Mouse (Mus musculus): ENCODE measurements around the gene Serpine1. TPM values are rescaled to one million over a fixed set of nuclear protein-coding genes. Genes with fewer than 3 reads are reported as not detected.

The Serpine1 gene
- total and polyA plus RNA-seq, 3 experiments: 1.9 to 92.3 (median 18.6) TPM

GRCm38 (mm10) chr5:137078041-137078440 is 6.0 kb upstream of the Serpine1 start:
- Histone ChIP-seq H3K27me3 (ENCODE audit: insufficient read depth, low read length) (no peaks in the 10 kb centered on the region), H3K4me3 (ENCODE audit: low read depth, low read length) (no peak overlapping the region), H3K36me3 (replicated peaks) (no peaks in the 10 kb centered on the region), H3K9me3 (replicated peaks) (no peaks in the 10 kb centered on the region), H3K4me1 (ENCODE audit: insufficient read depth, low read depth, low read length) (peaks cover 50% of the 10 kb centered on the region)
- ATAC-seq (ENCODE audit: extremely low read depth, insufficient number of reproducible peaks, low FRiP score, poor library complexity, severe bottlenecking) (no peak), DNase-seq (ENCODE audit: low spot score) (no peak)
- TF ChIP-seq GATA1 (IDR thresholded peaks at IDR 0.05; ENCODE audit: borderline replicate concordance, low read length) (no peak), TAL1 (conservative IDR thresholded peaks at IDR 0.05; ENCODE audit: low read depth, low read length) (no peak), GATA2 (IDR thresholded peaks at IDR 0.05; ENCODE audit: borderline replicate concordance, low read depth, low read length) (no peak), POLR2AphosphoS5 (IDR thresholded peaks at IDR 0.05; ENCODE audit: insufficient replicate concordance, low read depth, low read length) (no peak), CTCF (IDR thresholded peaks at IDR 0.05; ENCODE audit: low read depth, low read length) (no peak)

GRCm38 (mm10) chr5:137077187-137077586 is 5.1 kb upstream of the Serpine1 start:
- Histone ChIP-seq H3K4me1 (ENCODE audit: insufficient read depth, low read depth, low read length) (peaks cover 53% of the 10 kb centered on the region), H3K36me3 (replicated peaks) (no peaks in the 10 kb centered on the region), H3K4me3 (ENCODE audit: low read depth, low read length) (no peak overlapping the region), H3K27me3 (ENCODE audit: insufficient read depth, low read length) (no peaks in the 10 kb centered on the region), H3K9me3 (replicated peaks) (no peaks in the 10 kb centered on the region)
- TF ChIP-seq CTCF (IDR thresholded peaks at IDR 0.05; ENCODE audit: low read depth, low read length) (no peak), GATA1 (IDR thresholded peaks at IDR 0.05; ENCODE audit: borderline replicate concordance, low read length) (no peak), GATA2 (IDR thresholded peaks at IDR 0.05; ENCODE audit: borderline replicate concordance, low read depth, low read length) (no peak), TAL1 (conservative IDR thresholded peaks at IDR 0.05; ENCODE audit: low read depth, low read length) (no peak), POLR2AphosphoS5 (IDR thresholded peaks at IDR 0.05; ENCODE audit: insufficient replicate concordance, low read depth, low read length) (no peak)
- ATAC-seq (ENCODE audit: extremely low read depth, insufficient number of reproducible peaks, low FRiP score, poor library complexity, severe bottlenecking) (no peak), DNase-seq (ENCODE audit: low spot score) (no peak)

DNA sequence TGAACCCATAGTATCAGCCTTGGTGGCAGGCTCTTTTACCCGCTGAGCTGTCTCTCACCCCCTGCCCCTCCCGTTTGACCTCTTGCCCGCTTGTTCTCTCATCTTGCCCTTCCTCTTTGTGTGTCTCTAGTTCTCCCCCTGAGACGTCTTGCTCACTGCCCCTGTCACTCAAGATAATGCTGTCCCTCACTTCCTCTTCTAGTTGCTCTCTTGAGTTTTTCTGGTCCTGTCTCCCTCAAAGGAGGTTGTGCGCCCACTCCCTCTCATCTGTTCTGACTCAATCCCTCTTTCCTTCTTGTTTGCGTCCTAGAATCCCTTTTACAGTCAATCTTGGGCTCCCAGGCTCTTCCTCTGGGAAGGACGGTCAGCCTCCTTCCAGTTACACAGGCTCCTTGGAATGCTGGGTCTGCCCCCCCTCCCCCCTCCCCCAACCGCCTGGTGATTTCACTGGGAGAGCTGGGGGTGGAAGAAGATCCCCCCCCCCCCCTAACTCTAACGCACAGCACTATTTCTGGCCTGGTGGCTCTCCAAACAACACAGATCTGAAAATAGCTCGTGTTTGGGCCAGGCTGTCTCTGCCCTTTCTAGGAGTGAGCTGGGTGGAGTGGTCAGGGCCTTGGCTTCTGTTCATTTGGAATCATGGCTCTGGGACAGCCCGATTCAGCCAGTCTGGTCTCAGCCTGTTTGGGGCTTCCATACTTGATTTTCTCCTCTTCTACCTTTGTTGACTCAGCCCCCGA is 4.3 kb upstream of the Serpine1 start:
- TF ChIP-seq CTCF (IDR thresholded peaks at IDR 0.05; ENCODE audit: low read depth, low read length) (no peak), TAL1 (conservative IDR thresholded peaks at IDR 0.05; ENCODE audit: low read depth, low read length) (no peak), POLR2AphosphoS5 (IDR thresholded peaks at IDR 0.05; ENCODE audit: insufficient replicate concordance, low read depth, low read length) (no peak), GATA1 (IDR thresholded peaks at IDR 0.05; ENCODE audit: borderline replicate concordance, low read length) (no peak), GATA2 (IDR thresholded peaks at IDR 0.05; ENCODE audit: borderline replicate concordance, low read depth, low read length) (no peak)
- no peaks in the 10 kb centered on the region for H3K27me3 ChIP-seq (ENCODE audit: insufficient read depth, low read length)
- no peaks in the 10 kb centered on the region for H3K9me3 ChIP-seq (replicated peaks)
- H3K4me3 ChIP-seq (ENCODE audit: low read depth, low read length): no peak overlapping the region; the same call in 1 of the 2 replicates
- ATAC-seq (ENCODE audit: extremely low read depth, insufficient number of reproducible peaks, low FRiP score, poor library complexity, severe bottlenecking): peak; percentile 54; the same call in 1 of the 2 replicates
- peak; percentile 80 for DNase-seq (ENCODE audit: low spot score)
- H3K36me3 ChIP-seq (replicated peaks): no peaks in the 10 kb centered on the region
- peaks cover 59% of the 10 kb centered on the region for H3K4me1 ChIP-seq (ENCODE audit: insufficient read depth, low read depth, low read length)

DNA sequence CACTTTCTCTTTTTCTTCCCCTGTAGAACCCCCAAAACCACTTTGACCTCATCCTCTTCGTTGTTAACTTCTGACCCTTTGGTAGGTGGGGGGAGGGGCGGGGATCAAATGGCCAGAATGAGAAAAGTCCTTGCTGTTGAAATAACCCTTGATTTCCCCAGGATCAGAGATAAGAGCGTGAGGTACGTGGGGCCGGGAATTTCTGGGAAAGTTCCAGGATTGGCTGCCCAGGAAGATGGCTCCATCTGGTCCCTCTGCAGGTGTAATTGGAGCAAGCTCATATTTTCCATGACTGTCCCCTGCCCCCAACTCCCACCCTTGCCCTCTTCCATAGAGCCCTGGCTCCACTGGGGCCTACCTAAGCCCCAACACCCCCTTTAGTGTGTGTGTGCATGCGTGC is 3.7 kb upstream of the Serpine1 start:
- no peak for ATAC-seq (ENCODE audit: extremely low read depth, insufficient number of reproducible peaks, low FRiP score, poor library complexity, severe bottlenecking)
- TF ChIP-seq POLR2AphosphoS5 (IDR thresholded peaks at IDR 0.05; ENCODE audit: insufficient replicate concordance, low read depth, low read length) (no peak), CTCF (IDR thresholded peaks at IDR 0.05; ENCODE audit: low read depth, low read length) (no peak), GATA2 (IDR thresholded peaks at IDR 0.05; ENCODE audit: borderline replicate concordance, low read depth, low read length) (no peak), TAL1 (conservative IDR thresholded peaks at IDR 0.05; ENCODE audit: low read depth, low read length) (no peak), GATA1 (IDR thresholded peaks at IDR 0.05; ENCODE audit: borderline replicate concordance, low read length) (no peak)
- Histone ChIP-seq H3K4me1 (ENCODE audit: insufficient read depth, low read depth, low read length) (peaks cover 55% of the 10 kb centered on the region), H3K36me3 (replicated peaks) (no peaks in the 10 kb centered on the region), H3K9me3 (replicated peaks) (no peaks in the 10 kb centered on the region), H3K27me3 (ENCODE audit: insufficient read depth, low read length) (peaks cover 3% of the 10 kb centered on the region; the same call in 1 of the 2 replicates), H3K4me3 (ENCODE audit: low read depth, low read length) (no peak overlapping the region; the same call in 1 of the 2 replicates)
- DNase-seq (ENCODE audit: low spot score): no peak

DNA sequence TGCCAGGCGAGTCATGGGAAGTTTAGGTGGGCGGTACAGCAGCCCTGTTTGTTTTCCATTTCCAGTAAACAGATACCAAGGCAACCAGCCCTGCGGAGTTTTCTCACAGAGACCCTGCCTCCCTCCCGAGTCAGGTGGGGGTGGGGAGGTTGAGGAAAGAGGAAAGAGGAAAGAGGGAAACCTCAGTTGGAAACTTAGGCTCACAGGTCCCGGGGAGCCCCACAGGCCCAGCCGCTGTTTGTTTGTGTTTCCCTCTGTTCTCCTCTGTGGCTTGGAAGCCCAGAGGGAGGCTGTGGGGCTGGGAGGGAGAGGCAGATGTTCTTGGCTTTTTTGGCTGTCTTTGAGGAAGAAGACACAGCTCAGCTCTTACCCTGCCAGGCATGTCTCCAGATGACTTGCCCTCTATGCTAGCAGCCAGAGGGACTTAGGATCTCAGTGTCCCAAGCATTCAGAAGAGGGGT is 2.2 kb upstream of the Serpine1 start:
- Histone ChIP-seq H3K27me3 (ENCODE audit: insufficient read depth, low read length) (peaks cover 7% of the 10 kb centered on the region; the same call in 1 of the 2 replicates), H3K9me3 (replicated peaks) (no peaks in the 10 kb centered on the region), H3K36me3 (replicated peaks) (peaks cover 6% of the 10 kb centered on the region), H3K4me1 (ENCODE audit: insufficient read depth, low read depth, low read length) (peaks cover 48% of the 10 kb centered on the region), H3K4me3 (ENCODE audit: low read depth, low read length) (no peak overlapping the region)
- DNase-seq (ENCODE audit: low spot score) (no peak), ATAC-seq (ENCODE audit: extremely low read depth, insufficient number of reproducible peaks, low FRiP score, poor library complexity, severe bottlenecking) (no peak)
- TF ChIP-seq CTCF (IDR thresholded peaks at IDR 0.05; ENCODE audit: low read depth, low read length) (no peak), GATA2 (IDR thresholded peaks at IDR 0.05; ENCODE audit: borderline replicate concordance, low read depth, low read length) (no peak), GATA1 (IDR thresholded peaks at IDR 0.05; ENCODE audit: borderline replicate concordance, low read length) (no peak), TAL1 (conservative IDR thresholded peaks at IDR 0.05; ENCODE audit: low read depth, low read length) (no peak), POLR2AphosphoS5 (IDR thresholded peaks at IDR 0.05; ENCODE audit: insufficient replicate concordance, low read depth, low read length) (no peak)

- Histone ChIP-seq H3K4me3 (ENCODE audit: low read depth, low read length) (no peak overlapping the region), H3K27me3 (ENCODE audit: insufficient read depth, low read length) (peaks cover 7% of the 10 kb centered on the region; the same call in 1 of the 2 replicates), H3K9me3 (replicated peaks) (no peaks in the 10 kb centered on the region), H3K4me1 (ENCODE audit: insufficient read depth, low read depth, low read length) (peaks cover 57% of the 10 kb centered on the region), H3K36me3 (replicated peaks) (peaks cover 9% of the 10 kb centered on the region)
- no peak for TF ChIP-seq GATA1 (IDR thresholded peaks at IDR 0.05; ENCODE audit: borderline replicate concordance, low read length)
- no peak for TF ChIP-seq TAL1 (conservative IDR thresholded peaks at IDR 0.05; ENCODE audit: low read depth, low read length)
- TF ChIP-seq POLR2AphosphoS5 (IDR thresholded peaks at IDR 0.05; ENCODE audit: insufficient replicate concordance, low read depth, low read length): no peak
- TF ChIP-seq CTCF (IDR thresholded peaks at IDR 0.05; ENCODE audit: low read depth, low read length): no peak
- TF ChIP-seq GATA2 (IDR thresholded peaks at IDR 0.05; ENCODE audit: borderline replicate concordance, low read depth, low read length): no peak
- no peak for DNase-seq (ENCODE audit: low spot score)
- no peak for ATAC-seq (ENCODE audit: extremely low read depth, insufficient number of reproducible peaks, low FRiP score, poor library complexity, severe bottlenecking)
Measured at GRCm38 (mm10) chr5:137073141-137073540, 1.1 kb upstream of the Serpine1 start.
